Mouse (Mus musculus) embryonic facial prominence, embryonic 11.5 days (tissue): ENCODE measurements around the gene Myh11. TPM values are rescaled to one million over a fixed set of nuclear protein-coding genes. Genes with fewer than 3 reads are reported as not detected.
A peak's percentile ranks its signal among the peaks of the same experiment; 100 is the strongest.
"Not testable (repeated sequence)": the region's sequence is repeated elsewhere in the genome, so short reads cannot be mapped to it uniquely, and the experiment has no call there.

Source experiments
- ATAC-seq: fragments of 200-750 bp; cut with Nextera tagmentation; replicated peaks from 2 replicates; pipeline ENCODE4 v1.8.0; 2017; ENCODE audit warnings: low read depth; ENCODE audit not compliant: insufficient number of reproducible peaks, low FRiP score, low TSS enrichment
- DNase-seq: peaks from one replicate; pipeline ENCODE4 v3.0.0-alpha.2; 2015; ENCODE audit warnings: low spot score
- H3K27ac ChIP-seq: fragments of 300-500 bp; sonication (generic); replicated peaks from 2 replicates; pipeline ENCODE4 v1.5.1; 2014; ENCODE audit warnings: mild to moderate bottlenecking, low read depth, low read length, control low read depth
- H3K27me3 ChIP-seq: fragments of 300-500 bp; sonication (generic); 2 replicates; pipeline ENCODE4 v1.6.1; 2014; ENCODE audit warnings: mild to moderate bottlenecking, low read length, moderate library complexity, mixed read lengths; ENCODE audit not compliant: control insufficient read depth, insufficient read depth
- H3K36me3 ChIP-seq: fragments of 300-500 bp; sonication (generic); replicated peaks from 2 replicates; pipeline ENCODE4 v1.6.1; 2014; ENCODE audit warnings: low read depth, mild to moderate bottlenecking, low read length, moderate library complexity, mixed read lengths; ENCODE audit not compliant: control insufficient read depth, insufficient read depth
- H3K4me1 ChIP-seq: fragments of 300-500 bp; sonication (generic); 2 replicates; pipeline ENCODE4 v1.6.1; 2014; ENCODE audit warnings: low read length, mixed read lengths; ENCODE audit not compliant: control insufficient read depth, insufficient read depth
- H3K4me2 ChIP-seq: fragments of 300-500 bp; sonication (generic); 2 replicates; pipeline ENCODE4 v1.6.1; 2014; ENCODE audit warnings: low read depth, mild to moderate bottlenecking, control low read depth, low read length, moderate library complexity
- H3K4me3 ChIP-seq: fragments of 300-500 bp; sonication (generic); 2 replicates; pipeline ENCODE4 v1.5.1; 2014; ENCODE audit warnings: low read depth, low read length, control low read depth
- H3K9ac ChIP-seq: fragments of 300-500 bp; sonication (generic); replicated peaks from 2 replicates; pipeline ENCODE4 v1.6.1; 2014; ENCODE audit warnings: mild to moderate bottlenecking, control low read depth, low read length
- H3K9me3 ChIP-seq: fragments of 300-500 bp; sonication (generic); replicated peaks from 2 replicates; pipeline ENCODE4 v1.6.1; 2016; ENCODE audit warnings: mild to moderate bottlenecking, low read length, inconsistent platforms, mixed read lengths; ENCODE audit not compliant: control insufficient read depth
- WGBS: fragments of 180-500 bp; shearing (Covaris S2); extraction: QIAGEN DNeasy Blood & Tissue Kit; methylation state at CpG from one replicate; pipeline ENCODE4 v1.1.7; 2014; 5-methylcytosine and 5-hydroxymethylcytosine counted together
- microRNA counts: library from miRNA; unstranded; fragments of <30 nt; microRNA quantifications from one replicate; lab custom pipeline; 2016
- microRNA-seq: library from miRNA; unstranded; fragments of <30 nt; microRNA quantifications from one replicate; pipeline ENCODE4, GENCODE M21; 2016; ENCODE audit warnings: borderline number of aligned reads
- polyA plus RNA-seq: library from polyadenylated mRNA; unstranded; fragments of >200 nt; fragmentation: Nextera tagmentation; extraction: Ambion mirVana; gene quantifications from 2 replicates; pipeline ENCODE4 v1.2.1, GENCODE M21; 2014

The Myh11 gene
- polyA plus RNA-seq, 1 experiment from 2014 or later = 0.08 TPM

- no peaks in the 10 kb centered on the region for H3K27me3 ChIP-seq
- H3K4me1 ChIP-seq = no peaks in the 10 kb centered on the region; the same call in 1 of the 2 replicates
- DNase-seq = peak; percentile 99
- H3K4me3 ChIP-seq = peak overlapping the region; percentile 68
- peak overlapping the region; percentile 80 for H3K9ac ChIP-seq
- H3K36me3 ChIP-seq = no peaks in the 10 kb centered on the region; the same call in 1 of the 2 replicates
- H3K4me2 ChIP-seq = peak overlapping the region; percentile 50
- ATAC-seq = peak; percentile 91
- under 1% methylated on average over 57 of the region's 58 CpGs for WGBS
- no peaks in the 10 kb centered on the region for H3K9me3 ChIP-seq
- peak overlapping the region; percentile 68 for H3K27ac ChIP-seq
These were observed 132.0 kb downstream of the Myh11 start for GRCm38 (mm10) chr16:14158936-14159745.

GRCm38 (mm10) chr16:14158536-14158935 is 132.6 kb downstream of the Myh11 start:
- whole genome bisulfite sequencing = 10% methylated on average over 7 of the region's 7 CpGs

GRCm38 (mm10) chr16:14156312-14156711 is 134.9 kb downstream of the Myh11 start:
- Histone ChIP-seq H3K4me3 (no peak overlapping the region), H3K4me1 (no peaks in the 10 kb centered on the region), H3K27ac (no peak overlapping the region), H3K4me2 (no peak overlapping the region), H3K36me3 (peaks cover 3% of the 10 kb centered on the region), H3K27me3 (no peaks in the 10 kb centered on the region), H3K9me3 (no peaks in the 10 kb centered on the region), H3K9ac (no peak overlapping the region)
- 91% methylated on average over 6 of the region's 6 CpGs for WGBS
- no peak for ATAC-seq
- DNase-seq = no peak

More at GRCm38 (mm10) chr16:14158536-14158935, 132.6 kb downstream of the Myh11 start:
- Histone ChIP-seq H3K36me3 (no peaks in the 10 kb centered on the region; the same call in 1 of the 2 replicates), H3K4me3 (peak overlapping the region; percentile 68), H3K4me2 (peak overlapping the region; percentile 36), H3K9me3 (no peaks in the 10 kb centered on the region), H3K9ac (peak overlapping the region; percentile 80), H3K4me1 (no peaks in the 10 kb centered on the region), H3K27ac (peak overlapping the region; percentile 57; the same call in 1 of the 2 replicates), H3K27me3 (no peaks in the 10 kb centered on the region)
- ATAC-seq = no peak
- DNase-seq = no peak

- H3K27ac ChIP-seq, H3K36me3 ChIP-seq, H3K4me2 ChIP-seq, H3K4me1 ChIP-seq, H3K27me3 ChIP-seq, ATAC-seq, H3K9ac ChIP-seq, DNase-seq, H3K9me3 ChIP-seq, H3K4me3 ChIP-seq: not testable (repeated sequence)
- WGBS = 80% methylated on average over 1 of the region's 2 CpGs
These were observed 135.5 kb downstream of the Myh11 start for GRCm38 (mm10) chr16:14155638-14156037.

GRCm38 (mm10) chr16:14151718-14152117 is 139.5 kb downstream of the Myh11 start:
- Histone ChIP-seq H3K4me3 (no peak overlapping the region), H3K9ac (no peak overlapping the region), H3K4me2 (no peak overlapping the region), H3K27me3 (no peaks in the 10 kb centered on the region), H3K9me3 (no peaks in the 10 kb centered on the region), H3K36me3 (peaks cover 3% of the 10 kb centered on the region), H3K4me1 (no peaks in the 10 kb centered on the region), H3K27ac (no peak overlapping the region)
- 94% methylated on average over 4 of the region's 4 CpGs for WGBS
- no peak for ATAC-seq
- no peak for DNase-seq

- Histone ChIP-seq H3K36me3 (peaks cover 5% of the 10 kb centered on the region), H3K4me2 (no peak overlapping the region), H3K4me1 (no peaks in the 10 kb centered on the region), H3K27ac (no peak overlapping the region), H3K9ac (no peak overlapping the region), H3K27me3 (no peaks in the 10 kb centered on the region), H3K4me3 (no peak overlapping the region), H3K9me3 (no peaks in the 10 kb centered on the region)
- ATAC-seq (no peak), DNase-seq (no peak)
These were observed 143.5 kb downstream of the Myh11 start for GRCm38 (mm10) chr16:14147712-14148111.

MicroRNA genes within 50 kb of the gene (microRNA counts, 519-probe panel; counts per million panel counts)
- 3,553 counts per million, percentile 52 among the panel's probes with 10 or more counts for microRNA mmu-miR-484 (lab: Ali Mortazavi, UCI)

Small RNAs within 50 kb of the gene (microRNA-seq; reads per million reads assigned to microRNA genes)
- 2,218 reads per million, percentile 79 among the genes with 10 or more reads in this experiment for gene Mir484

Other genes with a start within 250 kb of the Myh11 start
- gene Nde1, start 128.1 kb downstream of the Myh11 start, polyA plus RNA-seq = 161 and 168 TPM in 2 replicates
- 19.1 and 19.2 TPM in 2 replicates for gene Marf1, start 128.0 kb downstream of the Myh11 start, polyA plus RNA-seq
- gene Fopnl, start 26.0 kb upstream of the Myh11 start, polyA plus RNA-seq = 179 and 200 TPM in 2 replicates
- 5.5 and 6.2 TPM in 2 replicates for gene Abcc1, start 70.2 kb upstream of the Myh11 start, polyA plus RNA-seq